Mouse (Mus musculus) limb, embryonic 15.5 days (tissue): ENCODE data around the gene Dhh. TPM values are rescaled to one million over a fixed set of nuclear protein-coding genes. Genes with fewer than 3 reads are reported as not detected.

Experiments used
- ATAC-seq: fragments of 200-750 bp; cut with Nextera tagmentation; 2 replicates; pipeline ENCODE4 v1.8.0; 2017; ENCODE audit warnings: low read depth, moderate TSS enrichment; ENCODE audit not compliant: insufficient number of reproducible peaks, low FRiP score, low TSS enrichment
- H3K27ac ChIP-seq: fragments of 300-500 bp; sonication (generic); 2 replicates; pipeline ENCODE4 v1.5.1; 2015; ENCODE audit warnings: moderate library complexity, mild to moderate bottlenecking, inconsistent platforms
- H3K27me3 ChIP-seq: fragments of 300-500 bp; sonication (generic); 2 replicates; pipeline ENCODE4 v1.6.1; 2015; ENCODE audit warnings: inconsistent platforms
- H3K36me3 ChIP-seq: fragments of 300-500 bp; sonication (generic); 2 replicates; pipeline ENCODE4 v1.6.1; 2015; ENCODE audit warnings: inconsistent platforms
- H3K4me1 ChIP-seq: fragments of 300-500 bp; sonication (generic); 2 replicates; pipeline ENCODE4 v1.6.1; 2015; ENCODE audit warnings: inconsistent platforms
- H3K4me2 ChIP-seq: fragments of 300-500 bp; sonication (generic); 2 replicates; pipeline ENCODE4 v1.6.1; 2015; ENCODE audit warnings: mild to moderate bottlenecking, inconsistent platforms
- H3K4me3 ChIP-seq: fragments of 300-500 bp; sonication (generic); 2 replicates; pipeline ENCODE4 v1.5.1; 2015; ENCODE audit warnings: mild to moderate bottlenecking, inconsistent platforms
- H3K9ac ChIP-seq: fragments of 300-500 bp; sonication (generic); 2 replicates; pipeline ENCODE4 v1.6.1; 2015; ENCODE audit warnings: inconsistent platforms
- H3K9me3 ChIP-seq: fragments of 300-500 bp; sonication (generic); 2 replicates; pipeline ENCODE4 v1.6.1; 2016; ENCODE audit warnings: inconsistent platforms
- WGBS: fragments of 180-500 bp; shearing (Covaris S2); methylation state at CpG from one replicate; pipeline ENCODE4 v1.1.7; 2015; 5-methylcytosine and 5-hydroxymethylcytosine counted together
- polyA plus RNA-seq: library from polyadenylated mRNA; unstranded; fragments of >200 nt; fragmentation: Nextera tagmentation; extraction: Ambion mirVana; gene quantifications from 2 replicates; pipeline ENCODE4 v1.2.1, GENCODE M21; 2015

Dhh gene
- polyA plus RNA-seq, 1 experiment from 2014 or later = 1.8 TPM

DNA sequence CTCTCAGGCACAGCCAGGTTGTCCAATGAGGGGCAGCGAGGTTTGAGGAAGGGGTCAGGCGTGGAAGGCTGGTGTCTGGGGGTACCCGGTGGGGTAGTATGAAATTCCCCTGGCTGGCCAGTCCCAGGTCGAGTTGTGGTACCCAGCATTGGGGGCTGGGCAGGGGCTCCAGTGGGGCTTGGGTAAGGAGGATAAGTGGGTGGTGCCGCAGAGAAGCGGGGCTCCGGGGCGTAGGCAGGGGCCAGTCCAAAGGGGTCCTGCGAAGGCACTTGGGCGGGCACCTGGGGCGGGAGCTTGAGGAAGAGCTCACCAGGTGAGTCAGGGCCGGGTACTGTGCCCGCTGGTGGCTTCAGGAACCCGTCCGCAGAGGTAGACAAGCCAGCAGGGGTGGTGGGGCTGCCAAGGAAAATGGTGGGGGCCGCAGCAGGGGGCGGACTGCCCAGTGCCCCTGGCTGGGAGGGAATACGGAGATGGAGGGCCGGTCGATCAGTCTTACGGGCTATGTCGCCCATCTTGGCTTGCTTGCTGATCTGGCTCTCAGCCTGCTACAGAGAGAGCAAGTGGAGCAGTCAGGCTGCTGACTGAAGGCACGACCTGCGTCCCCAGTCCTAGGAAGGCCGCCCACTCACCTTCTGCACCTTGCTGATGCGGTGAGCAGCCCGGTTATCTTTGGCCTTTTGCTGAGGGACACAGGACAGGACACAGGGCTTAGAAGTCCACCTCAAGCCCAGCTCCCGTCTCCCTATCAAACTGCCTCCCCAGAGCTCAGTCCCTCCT lies 45.0 kb downstream of the Dhh start:
- H3K4me3 ChIP-seq = no peak overlapping the region
- 93% methylated on average over 28 of the region's 28 CpGs for WGBS
- no peaks in the 10 kb centered on the region for H3K27me3 ChIP-seq
- no peak overlapping the region for H3K4me2 ChIP-seq
- H3K4me1 ChIP-seq = no peaks in the 10 kb centered on the region
- 0 out of 2 replicates have a peak, but pooled peaks have one; percentile 5 for ATAC-seq
- peaks cover 100% of the 10 kb centered on the region for H3K36me3 ChIP-seq
- H3K27ac ChIP-seq = no peak overlapping the region
- no peaks in the 10 kb centered on the region for H3K9me3 ChIP-seq
- H3K9ac ChIP-seq = no peak overlapping the region

DNA sequence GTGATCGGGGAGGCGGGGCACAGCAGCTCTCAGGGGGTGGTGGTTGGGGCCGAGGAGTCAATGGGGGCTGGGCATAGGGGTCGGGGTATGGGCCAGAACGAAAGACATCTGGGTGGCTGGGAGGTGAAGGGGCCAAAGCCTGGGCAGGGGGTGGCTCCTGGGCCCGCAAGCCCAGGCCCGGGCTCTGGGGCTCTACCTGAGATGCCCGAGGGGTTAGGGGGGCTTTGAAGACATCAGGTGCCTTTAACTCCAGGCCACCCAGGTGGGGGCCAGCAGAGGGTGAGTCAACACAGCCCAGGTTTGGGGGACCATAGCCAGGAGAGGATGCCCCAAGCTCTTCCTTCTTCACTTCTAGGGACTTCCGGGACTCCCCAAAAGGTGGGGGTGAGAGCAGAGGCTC lies 45.6 kb downstream of the Dhh start:
- Histone ChIP-seq H3K27ac (no peak overlapping the region), H3K27me3 (no peaks in the 10 kb centered on the region), H3K4me2 (no peak overlapping the region), H3K9ac (no peak overlapping the region), H3K9me3 (no peaks in the 10 kb centered on the region), H3K4me1 (no peaks in the 10 kb centered on the region), H3K4me3 (no peak overlapping the region), H3K36me3 (peaks cover 100% of the 10 kb centered on the region)
- 89% methylated on average over 9 of the region's 9 CpGs for WGBS
- ATAC-seq = no peak

DNA sequence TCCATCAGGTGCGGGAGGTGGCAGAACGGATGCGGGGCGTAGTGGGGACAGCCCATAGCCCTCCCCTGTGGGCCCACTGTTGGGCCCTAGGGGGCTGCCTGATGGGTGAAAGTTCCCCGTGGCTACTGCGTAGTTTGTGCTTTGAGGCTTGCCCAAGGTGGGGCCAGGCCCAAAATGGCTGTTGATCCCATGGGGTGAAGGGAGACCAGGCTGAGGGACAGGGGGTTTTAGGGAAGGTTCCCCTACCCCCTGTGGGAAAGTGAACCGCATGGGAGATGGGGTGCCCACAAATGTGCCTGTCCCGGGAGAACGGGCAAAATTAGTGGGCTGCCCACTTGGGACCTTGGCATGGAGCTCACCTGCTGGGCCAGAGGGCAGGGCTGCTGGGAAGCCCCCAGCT lies 46.3 kb downstream of the Dhh start:
- no peak overlapping the region for H3K4me2 ChIP-seq
- no peaks in the 10 kb centered on the region for H3K9me3 ChIP-seq
- peaks cover 100% of the 10 kb centered on the region for H3K36me3 ChIP-seq
- WGBS = 94% methylated on average over 9 of the region's 9 CpGs
- no peak overlapping the region for H3K27ac ChIP-seq
- H3K9ac ChIP-seq = no peak overlapping the region
- no peaks in the 10 kb centered on the region for H3K4me1 ChIP-seq
- no peak for ATAC-seq
- no peak overlapping the region for H3K4me3 ChIP-seq
- no peaks in the 10 kb centered on the region for H3K27me3 ChIP-seq

DNA sequence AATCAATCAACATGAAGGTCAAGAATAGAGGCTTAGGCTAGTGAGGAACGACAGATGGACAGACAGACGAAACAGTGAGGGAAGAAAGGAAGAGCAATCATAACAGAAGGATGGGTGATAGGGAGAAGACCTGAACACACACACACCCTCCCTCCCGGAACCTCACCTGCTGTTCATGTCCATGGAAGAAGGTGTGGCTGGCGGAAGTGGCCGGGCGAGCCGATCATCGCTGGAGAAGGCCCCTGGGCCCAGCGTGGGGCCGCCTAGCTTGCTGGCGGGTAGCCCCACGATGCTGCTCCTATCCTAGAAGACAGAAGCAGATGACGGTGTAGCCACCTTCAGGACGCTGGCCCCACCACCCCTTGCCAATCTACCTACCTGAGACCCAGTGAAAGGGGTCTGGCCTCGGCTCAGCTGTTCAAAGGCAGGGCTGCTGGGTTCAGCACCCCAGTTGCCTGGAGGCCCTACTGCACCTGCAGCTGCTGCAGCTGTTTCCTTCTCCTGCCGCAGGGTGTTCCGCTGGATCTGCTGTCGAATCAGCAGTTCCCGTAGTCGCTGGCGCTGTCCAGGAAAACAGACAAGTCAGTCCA lies 47.0 kb downstream of the Dhh start:
- no peaks in the 10 kb centered on the region for H3K27me3 ChIP-seq
- no peak overlapping the region for H3K9ac ChIP-seq
- WGBS = 87% methylated on average over 21 of the region's 21 CpGs
- no peak overlapping the region for H3K4me3 ChIP-seq
- H3K9me3 ChIP-seq = no peaks in the 10 kb centered on the region
- H3K27ac ChIP-seq = no peak overlapping the region
- ATAC-seq = no peak
- peaks cover 100% of the 10 kb centered on the region for H3K36me3 ChIP-seq
- no peak overlapping the region for H3K4me2 ChIP-seq
- H3K4me1 ChIP-seq = no peaks in the 10 kb centered on the region

DNA sequence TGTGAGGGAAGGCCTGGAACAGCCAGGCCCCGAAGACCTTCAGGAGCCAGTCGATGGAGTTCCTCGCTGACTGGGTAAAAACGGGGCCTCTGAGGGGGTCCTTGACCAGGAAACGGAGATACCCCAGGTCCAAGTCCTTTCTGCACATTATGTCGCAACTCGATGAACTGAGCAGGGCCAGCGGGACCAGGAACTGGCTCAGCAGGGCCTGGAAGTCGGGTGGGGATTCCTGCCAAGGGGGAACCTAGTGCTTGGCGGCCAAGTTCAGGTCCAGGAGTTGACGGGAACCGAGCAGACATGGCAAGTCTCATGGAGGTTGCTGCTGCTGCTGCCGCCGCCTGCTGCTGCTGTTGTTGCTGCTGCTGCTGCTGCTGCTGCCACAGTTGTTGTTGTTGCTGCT lies 47.7 kb downstream of the Dhh start:
- 83% methylated on average over 14 of the region's 14 CpGs for WGBS
- H3K9me3 ChIP-seq = no peaks in the 10 kb centered on the region
- no peak overlapping the region for H3K9ac ChIP-seq
- no peaks in the 10 kb centered on the region for H3K4me1 ChIP-seq
- H3K4me3 ChIP-seq = no peak overlapping the region
- peaks cover 100% of the 10 kb centered on the region for H3K36me3 ChIP-seq
- ATAC-seq = no peak
- H3K4me2 ChIP-seq = no peak overlapping the region
- H3K27me3 ChIP-seq = no peaks in the 10 kb centered on the region
- no peak overlapping the region for H3K27ac ChIP-seq

DNA sequence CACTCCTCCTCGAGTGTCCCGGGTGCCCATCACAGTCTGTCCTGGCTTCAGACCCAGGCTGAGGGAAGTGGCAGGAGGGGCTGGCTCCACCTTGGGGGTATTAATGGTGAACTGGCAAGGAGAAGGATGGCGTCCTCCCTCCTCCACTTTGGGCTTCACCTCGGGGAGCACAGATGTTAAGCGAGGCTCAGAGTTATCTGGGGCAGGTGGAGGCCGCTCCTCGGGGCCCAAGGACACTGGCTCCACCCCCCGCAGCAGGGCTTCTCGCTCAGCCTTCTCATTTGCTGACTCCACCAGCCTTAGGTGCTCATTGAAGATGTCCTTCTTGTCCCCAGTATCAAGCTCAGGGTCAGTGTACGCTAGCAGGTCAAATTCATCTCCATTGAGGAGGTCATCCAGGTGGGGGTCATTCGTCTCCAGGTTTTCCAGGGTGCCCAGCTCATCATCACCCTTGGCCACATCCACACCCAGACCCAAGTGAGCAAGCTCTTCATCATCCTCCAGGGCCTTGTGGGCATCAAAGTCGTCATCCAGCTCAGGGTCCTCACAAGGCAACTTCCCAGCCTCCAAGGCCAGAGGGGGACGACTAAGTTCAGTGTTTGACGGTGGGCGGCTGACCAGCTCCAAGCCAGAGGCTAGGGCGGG lies 48.3 kb downstream of the Dhh start:
- 91% methylated on average over 16 of the region's 16 CpGs for WGBS
- H3K36me3 ChIP-seq = peaks cover 100% of the 10 kb centered on the region
- no peaks in the 10 kb centered on the region for H3K4me1 ChIP-seq
- H3K9ac ChIP-seq = no peak overlapping the region
- H3K27ac ChIP-seq = no peak overlapping the region
- no peaks in the 10 kb centered on the region for H3K27me3 ChIP-seq
- no peak overlapping the region for H3K4me2 ChIP-seq
- no peak for ATAC-seq
- no peaks in the 10 kb centered on the region for H3K9me3 ChIP-seq
- H3K4me3 ChIP-seq = no peak overlapping the region

DNA sequence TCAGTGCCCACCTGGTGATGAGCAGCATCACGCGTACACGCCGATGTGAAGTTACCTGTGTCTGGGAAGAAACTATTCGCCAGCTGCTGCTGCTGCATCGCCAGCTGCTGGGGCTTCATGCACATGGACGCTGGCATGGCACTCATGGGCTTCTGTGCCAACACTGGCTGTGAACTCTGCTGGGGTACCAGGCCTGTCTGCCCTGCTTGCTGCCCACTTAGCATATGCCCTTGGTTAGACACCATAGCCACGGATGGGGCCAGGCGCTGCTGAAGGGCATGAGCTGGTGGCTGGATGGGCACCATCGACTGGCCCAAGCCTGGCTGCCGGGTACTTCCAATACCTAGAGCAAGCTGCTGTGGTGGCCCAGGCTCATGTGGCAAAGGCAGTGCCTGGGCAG lies 49.2 kb downstream of the Dhh start:
- Histone ChIP-seq H3K4me1 (no peaks in the 10 kb centered on the region), H3K9ac (no peak overlapping the region), H3K4me2 (no peak overlapping the region), H3K27me3 (no peaks in the 10 kb centered on the region), H3K36me3 (peaks cover 100% of the 10 kb centered on the region), H3K9me3 (no peaks in the 10 kb centered on the region), H3K4me3 (no peak overlapping the region), H3K27ac (no peak overlapping the region)
- 96% methylated on average over 11 of the region's 11 CpGs for WGBS
- ATAC-seq = no peak

DNA sequence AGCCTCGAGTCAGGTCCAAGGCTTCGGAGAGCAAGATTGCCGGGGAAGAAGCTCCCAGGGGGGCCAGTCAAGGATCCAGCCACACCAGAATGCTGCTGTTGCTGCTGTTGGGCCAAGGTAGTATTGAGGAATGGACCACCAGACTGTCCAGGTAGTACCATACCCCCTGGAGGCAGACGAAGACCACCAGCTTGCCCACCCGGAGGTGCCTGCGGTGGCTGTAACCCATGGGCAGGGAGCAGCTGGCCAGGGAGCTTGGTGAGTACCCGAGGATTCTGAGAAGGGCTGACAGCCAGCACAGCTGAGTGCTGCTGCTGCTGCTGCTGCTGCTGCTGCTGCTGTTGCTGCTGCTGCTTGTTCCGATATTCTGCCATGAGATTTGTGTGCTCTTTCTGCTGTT lies 52.2 kb downstream of the Dhh start:
- no peaks in the 10 kb centered on the region for H3K4me1 ChIP-seq
- ATAC-seq = no peak
- no peak overlapping the region for H3K4me3 ChIP-seq
- H3K27ac ChIP-seq = no peak overlapping the region
- no peaks in the 10 kb centered on the region for H3K27me3 ChIP-seq
- peaks cover 100% of the 10 kb centered on the region for H3K36me3 ChIP-seq
- no peaks in the 10 kb centered on the region for H3K9me3 ChIP-seq
- no peak overlapping the region for H3K9ac ChIP-seq
- 90% methylated on average over 8 of the region's 8 CpGs for WGBS
- H3K4me2 ChIP-seq = no peak overlapping the region

DNA sequence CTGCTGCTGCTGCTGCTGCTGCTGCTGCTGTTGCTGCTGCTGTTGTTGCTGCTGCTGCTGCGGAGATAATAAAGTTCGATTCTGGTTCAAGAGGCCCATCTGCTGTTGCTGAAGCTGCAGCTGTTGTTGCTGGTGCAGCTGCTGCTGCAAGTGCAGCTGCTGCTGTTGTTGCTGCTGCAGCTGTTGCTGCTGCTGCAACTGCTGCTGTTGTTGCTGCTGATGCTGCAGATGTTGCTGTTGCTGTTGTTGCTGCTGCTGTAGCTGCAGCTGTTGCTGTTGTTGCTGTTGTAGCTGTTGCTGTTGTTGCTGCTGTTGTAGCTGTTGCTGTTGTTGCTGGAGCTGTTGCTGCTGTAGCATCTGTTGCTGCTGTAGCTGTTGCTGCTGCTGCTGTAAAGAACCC lies 53.2 kb downstream of the Dhh start:
- Histone ChIP-seq H3K27ac (no peak overlapping the region), H3K4me3 (no peak overlapping the region), H3K36me3 (peaks cover 100% of the 10 kb centered on the region), H3K9me3 (no peaks in the 10 kb centered on the region), H3K4me2 (no peak overlapping the region), H3K4me1 (no peaks in the 10 kb centered on the region), H3K27me3 (no peaks in the 10 kb centered on the region), H3K9ac (no peak overlapping the region)
- no peak for ATAC-seq
- WGBS = 100% methylated on average over 2 of the region's 2 CpGs

DNA sequence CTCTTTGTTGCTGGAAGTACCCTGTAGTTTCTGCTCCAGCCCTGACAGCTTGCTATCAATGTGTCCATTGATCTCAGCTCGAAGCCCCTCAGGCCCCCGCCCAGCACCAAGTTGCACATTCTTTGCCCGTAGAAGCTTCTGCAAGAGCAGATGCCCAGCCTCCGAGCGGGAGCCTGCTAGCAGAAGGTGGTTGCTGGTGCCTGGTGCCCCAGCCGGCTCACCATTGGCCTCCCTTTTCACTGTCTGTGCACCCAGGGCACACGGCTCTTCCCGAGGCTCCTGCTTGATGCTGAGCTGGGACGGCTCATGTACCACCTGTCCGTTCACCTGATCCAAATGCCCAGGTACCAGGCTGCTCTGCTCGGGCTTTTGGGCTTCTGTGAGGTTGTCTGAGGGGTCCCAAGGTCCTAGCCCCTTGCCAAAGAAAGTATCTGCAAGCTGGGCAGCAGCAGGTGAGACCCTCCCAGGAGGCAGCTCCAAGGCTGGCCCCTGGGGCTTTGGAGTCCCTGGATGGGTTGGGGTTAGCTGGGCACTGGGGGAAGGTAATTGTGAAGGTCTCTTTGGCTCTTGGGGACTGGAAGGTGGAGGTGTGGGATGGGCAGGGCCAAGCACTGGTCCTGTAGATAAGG lies 54.6 kb downstream of the Dhh start:
- no peak for ATAC-seq
- 92% methylated on average over 11 of the region's 11 CpGs for WGBS
- Histone ChIP-seq H3K4me1 (no peaks in the 10 kb centered on the region), H3K9ac (no peak overlapping the region), H3K4me3 (no peak overlapping the region), H3K4me2 (no peak overlapping the region), H3K9me3 (no peaks in the 10 kb centered on the region), H3K27me3 (no peaks in the 10 kb centered on the region), H3K27ac (no peak overlapping the region), H3K36me3 (peaks cover 100% of the 10 kb centered on the region)
